Mouse (Mus musculus): ENCODE measurements around the gene Iqub.

Gene Iqub

DNA sequence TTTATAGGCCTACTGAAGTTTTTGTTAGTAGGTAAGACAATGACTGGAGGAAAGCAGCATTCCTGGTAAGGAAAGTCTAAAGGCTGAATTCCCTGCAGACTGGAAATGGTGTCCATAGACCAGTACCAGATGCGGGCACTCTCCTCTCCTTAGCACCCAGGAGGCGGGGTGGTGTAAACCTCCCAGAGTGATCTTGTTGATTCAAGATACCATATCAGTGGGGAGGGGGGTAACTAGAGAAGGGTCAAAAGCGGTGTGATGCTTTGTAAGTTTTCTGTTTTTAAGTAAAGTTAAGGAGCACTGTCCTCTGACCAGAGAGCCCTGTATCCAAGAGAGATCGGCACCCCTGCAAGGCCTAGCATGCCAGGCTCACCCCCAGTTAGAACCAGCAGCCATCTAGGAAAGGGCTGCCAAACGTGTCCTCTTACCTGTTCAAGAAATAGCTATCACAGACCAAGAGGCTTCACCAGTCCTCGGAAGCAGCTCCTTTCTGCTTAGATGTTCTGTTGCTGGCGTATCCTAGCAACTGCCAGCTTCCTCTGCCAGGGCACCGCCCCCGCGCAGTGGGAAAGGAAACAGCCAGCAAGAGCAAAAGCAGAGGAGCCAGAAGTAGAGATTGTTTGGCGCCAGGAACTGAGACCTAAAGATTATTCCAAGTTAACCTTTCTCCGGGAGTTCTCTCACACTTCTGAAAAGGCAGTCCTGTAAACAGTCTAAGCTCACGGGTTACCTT, at the start of gene Iqub:
Gene Iqub, minus strand, starts transcription at position 516 of the 733 bp plus-strand sequence.
- DNase-seq (ENCODE audit: low read depth, low spot score): peak; percentile 72

DNA sequence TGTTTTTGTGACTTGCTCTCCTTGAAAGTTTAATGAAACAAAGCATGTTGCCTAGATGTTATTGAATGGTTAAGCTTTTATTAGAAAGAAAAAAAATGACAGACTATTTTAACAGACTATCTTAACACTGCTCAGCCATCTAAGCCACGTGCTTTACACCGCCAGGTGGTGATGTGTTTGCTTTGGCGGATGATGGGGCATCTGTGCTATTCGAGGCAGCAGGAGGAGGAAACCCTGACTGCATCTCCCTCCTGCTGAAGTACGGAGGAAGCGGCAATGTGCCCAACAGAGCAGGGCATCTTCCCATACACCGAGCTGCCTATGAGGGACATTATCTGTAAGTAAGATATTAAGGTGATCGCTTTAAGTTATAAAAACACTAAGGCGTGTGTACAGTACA, 49.2 kb upstream of the Iqub start:
- DNase-seq (ENCODE audit: low read depth, low spot score): no peak

- DNase-seq (ENCODE audit: low read depth, low spot score): no peak
Observed at GRCm38 (mm10) chr6:24555488-24555887, 40.6 kb upstream of the Iqub start.

DNA sequence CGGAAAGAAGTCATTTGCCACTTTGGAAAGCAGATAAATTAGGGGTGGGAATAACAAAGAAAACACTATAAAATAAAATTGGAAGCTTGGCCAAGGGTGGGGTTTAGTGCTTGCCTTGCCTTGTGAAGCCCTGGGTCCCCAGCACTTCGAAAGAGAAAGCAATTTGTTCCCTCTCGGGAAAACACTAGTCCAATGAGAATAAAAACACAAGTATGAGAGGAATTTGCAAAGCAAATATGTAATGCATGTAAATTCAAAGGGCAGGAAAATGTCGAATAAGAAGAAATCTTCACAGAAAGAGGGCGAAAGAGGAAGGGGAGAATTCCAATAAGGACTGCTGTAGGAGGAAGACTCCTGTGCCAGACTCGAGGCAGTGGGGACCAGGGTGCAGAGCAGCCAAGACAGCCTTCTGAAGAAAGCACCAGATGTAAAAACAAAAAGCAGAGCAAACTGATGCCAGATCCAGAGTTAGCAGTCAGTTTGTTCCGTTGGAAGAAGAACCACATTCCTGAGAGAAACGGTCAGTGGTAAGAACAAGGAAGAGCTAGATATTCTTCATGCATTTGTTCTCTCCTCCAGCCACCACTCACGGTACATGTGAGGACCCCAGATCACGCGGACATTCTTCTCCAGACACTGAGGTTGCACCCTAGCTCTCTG, 39.7 kb upstream of the Iqub start:
- DNase-seq (ENCODE audit: low read depth, low spot score): no peak

DNA sequence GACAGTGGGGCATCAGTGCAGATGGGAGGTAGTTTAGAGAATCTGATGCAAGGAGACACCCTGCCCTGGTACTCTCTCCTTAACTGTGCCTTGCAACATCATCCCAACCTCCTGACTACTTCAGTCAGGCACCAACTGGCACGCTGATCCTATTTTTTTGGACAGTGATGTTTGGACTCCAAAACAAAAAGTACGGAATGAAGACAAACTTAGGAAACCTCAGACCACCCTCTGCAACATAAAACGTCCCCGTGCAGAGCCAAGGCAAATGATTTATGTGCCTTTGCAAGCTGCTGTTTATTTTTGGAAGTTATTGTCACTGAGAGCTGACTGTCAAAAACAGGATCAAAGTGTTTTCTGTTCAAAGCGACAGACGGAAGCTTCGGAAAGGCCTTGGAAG, 37.2 kb upstream of the Iqub start:
- no peak for DNase-seq (ENCODE audit: low read depth, low spot score)

- no peak for DNase-seq (ENCODE audit: low read depth, low spot score)
Observed at GRCm38 (mm10) chr6:24549801-24550200, 34.9 kb upstream of the Iqub start.

DNA sequence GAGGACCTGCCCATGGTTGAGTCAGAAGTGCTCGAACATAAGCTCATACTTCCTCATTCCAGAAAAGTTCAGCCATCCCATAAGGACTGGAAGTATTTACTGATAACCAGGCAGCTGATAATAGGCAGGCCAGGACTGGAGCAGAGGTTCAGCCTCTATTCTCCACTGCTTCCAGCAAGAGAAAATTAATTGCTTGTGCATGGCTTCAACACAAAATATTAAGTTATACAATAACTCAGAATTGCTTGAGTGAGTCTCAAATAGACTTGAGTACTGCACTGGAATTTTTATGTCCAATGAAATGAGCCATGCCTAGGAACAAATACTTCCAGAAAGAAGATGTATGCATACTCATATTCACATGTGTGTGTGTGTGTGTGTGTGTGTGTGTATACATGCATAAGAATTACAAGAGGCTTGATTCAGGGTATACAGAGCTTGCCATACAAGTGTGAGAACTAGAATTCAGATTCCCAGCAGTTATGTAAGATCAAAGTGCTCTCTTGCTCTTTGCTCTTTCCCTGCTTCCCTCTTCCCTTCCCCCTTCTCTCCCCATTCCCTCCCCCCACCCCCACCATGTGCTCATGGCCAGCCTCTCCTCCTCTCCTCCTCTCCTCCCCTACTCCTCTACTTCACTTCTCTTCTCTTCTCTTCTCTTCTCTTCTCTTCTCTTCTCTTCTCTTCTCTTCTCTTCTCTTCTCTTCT, 32.0 kb upstream of the Iqub start:
- DNase-seq (ENCODE audit: low read depth, low spot score): no peak

- no peak for DNase-seq (ENCODE audit: low read depth, low spot score)
Observed at GRCm38 (mm10) chr6:24543119-24543591, 28.3 kb upstream of the Iqub start.

GRCm38 (mm10) chr6:24542393-24542792, 27.5 kb upstream of the Iqub start:
- DNase-seq (ENCODE audit: low read depth, low spot score): no peak

DNA sequence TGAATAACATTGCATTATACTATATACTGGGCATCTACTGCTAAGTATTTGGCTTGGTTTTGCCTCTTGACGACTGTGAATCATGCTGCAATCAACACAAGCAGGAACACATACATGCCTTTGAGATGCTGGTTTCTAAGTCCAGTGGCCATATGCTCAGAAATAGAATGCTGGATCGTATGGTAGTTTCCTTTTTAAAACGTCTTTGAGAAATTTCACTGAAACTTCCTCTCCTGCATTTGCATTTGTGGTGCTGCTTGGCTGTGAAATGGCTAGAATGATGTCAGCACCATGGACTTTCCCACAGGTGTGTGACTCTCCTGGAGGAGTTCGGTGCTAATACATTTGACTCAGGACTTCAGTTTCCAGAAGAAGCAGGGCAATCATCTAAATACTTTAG, 25.2 kb upstream of the Iqub start:
- no peak for DNase-seq (ENCODE audit: low read depth, low spot score)

DNA sequence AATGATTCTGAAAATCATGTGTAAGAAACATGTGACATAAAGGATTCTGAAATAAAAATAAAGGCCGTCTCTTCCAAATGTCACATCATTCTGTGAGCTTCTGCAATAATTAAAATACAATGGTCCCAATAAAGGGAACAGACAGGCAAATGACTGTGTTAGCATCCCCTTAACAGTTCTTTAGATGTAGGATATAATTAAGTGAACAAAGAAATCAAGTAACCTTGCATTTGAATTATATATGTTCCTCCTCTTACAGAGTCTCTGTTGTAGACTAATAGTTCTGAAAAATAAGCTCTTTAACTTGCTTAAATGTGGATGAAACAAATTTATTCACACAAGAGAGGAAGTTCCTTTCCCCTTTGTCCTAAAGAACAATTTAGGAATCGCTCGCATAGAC, 23.6 kb upstream of the Iqub start:
- DNase-seq (ENCODE audit: low read depth, low spot score): no peak

- DNase-seq (ENCODE audit: low read depth, low spot score): no peak
Observed at GRCm38 (mm10) chr6:24532804-24533203, 17.9 kb upstream of the Iqub start.

DNA sequence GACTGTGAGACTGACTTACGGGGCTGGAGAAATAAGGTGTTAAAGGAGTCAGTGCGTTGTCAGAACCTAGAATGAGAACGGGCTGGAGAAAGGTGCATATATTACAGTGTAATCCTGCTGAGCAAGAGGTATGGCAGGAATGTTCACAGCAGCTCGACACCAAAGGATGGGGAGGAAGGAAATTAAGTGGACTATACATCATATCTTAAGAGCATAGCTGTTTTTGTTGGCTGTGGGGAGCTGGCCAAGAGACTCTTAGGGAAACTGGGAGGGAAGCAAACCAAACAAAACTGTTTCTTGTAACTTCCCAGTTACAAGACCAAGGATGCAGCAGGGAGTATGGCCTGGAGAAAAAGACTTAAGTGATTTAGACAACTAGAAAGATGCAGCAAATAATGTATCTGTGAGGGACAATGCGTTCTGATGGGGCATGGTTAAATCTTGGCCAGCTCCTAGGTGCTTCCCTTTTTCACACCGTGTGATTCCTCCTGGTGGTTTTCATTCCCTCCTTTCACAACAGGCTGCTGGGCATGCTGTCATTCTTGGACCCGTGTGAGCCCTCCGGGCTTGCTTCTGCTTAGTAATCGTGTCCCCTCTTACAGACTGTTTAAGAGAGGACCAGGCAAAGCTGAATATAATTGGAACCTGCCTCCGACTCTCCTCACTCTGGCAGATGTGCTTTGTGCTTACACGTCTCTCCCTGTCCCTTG, 16.0 kb upstream of the Iqub start:
- no peak for DNase-seq (ENCODE audit: low read depth, low spot score)

DNA sequence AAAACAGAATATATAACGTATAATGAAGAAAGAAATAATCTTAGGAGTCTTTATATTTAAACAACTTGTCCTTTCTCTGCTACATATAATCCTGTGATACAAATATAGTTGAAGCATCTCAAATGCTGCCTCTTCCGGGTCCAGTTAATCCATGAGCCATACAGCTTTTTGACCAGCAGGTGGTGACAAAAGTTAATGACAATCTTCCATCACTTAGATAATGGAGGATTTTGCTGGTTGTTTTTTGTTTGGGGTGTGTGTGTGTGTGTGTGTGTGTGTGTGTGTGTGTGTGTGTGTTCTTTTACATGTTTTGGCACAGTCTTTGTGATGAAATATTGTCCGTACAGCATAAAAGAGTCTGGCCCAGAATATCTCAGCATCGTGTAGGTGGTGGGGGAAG, 15.3 kb upstream of the Iqub start:
- DNase-seq (ENCODE audit: low read depth, low spot score): peak; percentile 73

GRCm38 (mm10) chr6:24528064-24528243, 13.1 kb upstream of the Iqub start, which contains the start of gene Asb15:
Gene Asb15 (plus strand): TSS chr6:24528144.
- no peak for DNase-seq (ENCODE audit: low read depth, low spot score)

DNA sequence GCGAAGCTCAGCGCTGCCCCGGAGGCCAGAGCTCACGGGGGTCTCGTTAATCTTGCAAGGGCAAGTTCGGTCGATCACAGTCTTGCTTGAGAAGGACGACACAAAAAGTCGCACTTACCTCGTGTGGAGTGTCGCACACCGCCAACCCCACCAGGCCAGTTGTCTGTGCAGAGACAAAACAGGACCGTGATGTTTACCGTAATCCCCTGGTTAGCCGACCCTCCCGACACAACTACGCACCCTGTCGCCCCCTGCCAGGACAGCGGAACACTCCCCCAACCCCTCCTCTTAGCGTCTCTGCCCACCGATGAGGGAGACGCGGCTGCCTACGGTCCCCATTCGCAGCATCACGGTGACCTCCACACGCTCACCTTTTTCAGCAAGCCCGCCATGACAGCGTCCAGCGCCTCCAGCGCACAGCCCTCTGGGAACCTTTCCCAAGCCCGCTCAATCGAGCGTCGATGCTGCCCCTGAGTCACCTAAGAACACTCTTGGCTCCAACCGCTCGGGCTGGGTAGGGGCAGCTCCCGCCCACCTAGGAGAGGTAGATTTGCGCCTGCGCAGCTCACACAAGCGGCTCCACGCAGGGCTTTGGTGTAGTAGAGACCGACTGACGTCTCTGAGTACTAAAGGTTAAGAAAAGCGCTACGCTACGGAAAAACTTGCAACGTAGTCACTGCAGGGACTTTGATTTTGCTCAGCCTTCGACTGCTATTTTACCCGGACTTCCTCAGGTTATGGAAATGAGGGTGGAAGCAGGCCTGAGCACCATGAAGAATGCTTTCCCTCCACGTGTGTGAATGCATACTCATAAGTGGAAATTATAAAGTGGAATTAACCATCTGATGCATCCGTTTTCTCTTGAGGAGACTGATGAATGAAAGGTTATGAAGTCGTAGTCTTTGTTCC, 12.5 kb upstream of the Iqub start, which contains the start of gene Ndufa5:
Gene Ndufa5, minus strand, starts transcription at position 859 of the 909 bp plus-strand sequence.
- peak; percentile 98 for DNase-seq (ENCODE audit: low read depth, low spot score)

DNA sequence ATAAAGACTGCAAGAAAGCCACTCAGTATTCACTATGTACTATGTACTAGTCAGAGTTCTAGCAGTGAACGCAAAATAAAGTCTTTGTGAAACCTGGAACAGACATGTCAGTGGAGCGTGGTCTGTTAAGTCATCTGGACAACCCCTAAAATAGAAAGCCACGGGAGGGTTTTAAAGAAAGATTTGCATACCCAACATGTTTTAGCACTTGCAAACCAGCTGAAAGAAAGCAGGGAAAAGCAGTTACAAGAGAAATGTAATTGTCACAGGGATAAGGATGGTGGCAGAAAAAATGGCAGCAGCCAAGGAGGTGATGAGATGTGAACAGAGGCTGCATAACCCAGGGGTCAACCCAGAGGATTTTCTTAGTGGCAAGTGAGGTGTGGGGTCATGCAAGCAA, 10.8 kb upstream of the Iqub start:
- DNase-seq (ENCODE audit: low read depth, low spot score): no peak

DNA sequence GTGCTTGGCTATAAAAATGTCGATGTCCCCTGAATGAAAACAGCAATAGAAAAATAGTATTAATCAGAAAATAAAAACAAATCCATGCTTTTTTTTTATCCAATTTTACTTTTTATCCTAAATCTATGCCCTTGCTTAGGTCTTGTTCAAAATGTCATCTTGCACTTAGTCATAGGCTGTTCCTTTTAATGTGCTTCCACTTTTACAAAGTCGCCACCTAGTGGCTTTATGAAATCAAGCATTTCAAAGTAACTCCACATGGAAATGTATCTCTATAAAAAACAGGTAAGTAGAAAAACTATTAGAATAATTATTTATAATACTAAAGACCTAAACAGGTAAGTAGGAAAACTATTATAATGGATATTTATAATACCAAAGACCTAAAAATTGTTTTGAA, 1.3 kb upstream of the Iqub start:
- peak; percentile 45 for DNase-seq (ENCODE audit: low read depth, low spot score)

- DNase-seq (ENCODE audit: low read depth, low spot score): no peak
Observed at GRCm38 (mm10) chr6:24504141-24504540, 10.7 kb downstream of the Iqub start.

DNA sequence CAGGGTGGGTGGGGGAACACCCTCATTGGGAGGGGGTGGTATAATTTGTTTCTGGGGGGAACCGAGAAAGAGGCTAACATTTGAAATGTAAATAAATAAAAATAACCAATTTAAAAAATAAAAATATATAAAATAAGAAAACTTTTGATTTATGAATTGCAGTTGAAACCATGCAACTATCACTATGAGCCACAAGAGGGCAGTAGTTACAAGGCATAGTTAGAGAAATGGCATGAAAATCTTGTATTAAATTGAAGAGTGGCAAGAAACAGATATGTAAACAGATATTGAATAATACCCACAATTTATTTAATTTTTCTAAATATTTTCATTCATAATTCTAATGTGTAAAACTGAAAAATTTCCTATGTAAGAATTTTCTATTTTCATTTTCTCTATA, 24.5 kb downstream of the Iqub start:
- DNase-seq (ENCODE audit: low read depth, low spot score): peak; percentile 15

- no peak for DNase-seq (ENCODE audit: low read depth, low spot score)
Observed at GRCm38 (mm10) chr6:24486530-24486929, 28.3 kb downstream of the Iqub start.
